In the genomic region with DNA sequence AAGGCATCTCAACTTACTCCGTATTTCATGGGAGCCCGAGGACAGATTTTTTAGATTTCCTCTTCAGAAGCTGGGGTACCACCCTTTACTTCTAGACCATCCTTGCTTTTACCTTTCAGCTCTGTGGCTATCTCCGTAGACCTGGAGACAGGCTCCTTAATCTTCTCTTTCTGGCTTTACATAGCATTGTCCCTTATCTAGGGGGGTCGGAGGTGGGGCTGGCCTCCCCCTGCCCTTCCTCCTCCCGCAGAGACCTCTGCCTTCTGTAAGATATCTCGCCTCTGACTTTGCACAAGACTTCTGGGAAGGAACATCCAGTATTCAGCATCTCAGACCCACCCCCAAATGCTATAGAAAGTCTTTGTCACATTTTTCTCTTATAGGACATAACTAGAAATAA, we compare ENCODE assay signal across 18 mouse cellular contexts.
"Had no signal": no experiment of that assay in that cellular context is flagged by ENCODE, and none has a peak within 500 bp of the region (broad histone marks: within the 10 kb centered on the region; RNA-seq: fewer than 3 reads in every experiment).

No protein-coding gene starts in this region.

- H3K9ac ChIP-seq: kidney, embryonic 15.5 days; limb, embryonic 12.5 days; limb, embryonic 15.5 days; lung, embryonic 15.5 days had no signal

- H3K4me3 ChIP-seq: kidney, embryonic 15.5 days; left cerebral cortex, adult 2 months; limb, embryonic 12.5 days; limb, embryonic 15.5 days; lung, embryonic 15.5 days; megakaryocyte, embryonic 14.5 days had no signal

- H3K9me3 ChIP-seq: kidney, embryonic 15.5 days; limb, embryonic 12.5 days; limb, embryonic 15.5 days; lung, embryonic 15.5 days; megakaryocyte, embryonic 14.5 days had no signal

- H3K27me3 ChIP-seq: kidney, embryonic 15.5 days; limb, embryonic 12.5 days; limb, embryonic 15.5 days; lung, embryonic 15.5 days; megakaryocyte, embryonic 14.5 days had no signal

- H3K27ac ChIP-seq: kidney, embryonic 15.5 days; left cerebral cortex, adult 2 months; limb, embryonic 12.5 days; limb, embryonic 15.5 days; lung, embryonic 15.5 days had no signal

- DNase-seq: kidney, adult 2 months; kidney, postnatal 10 days; kidney, postnatal 36 days; layer of hippocampus, postnatal 36 days; left cerebral cortex, postnatal 4 days; lung, adult 18-20 months; lung, postnatal 10 days; lung, postnatal 36 days; midbrain, embryonic 14.5 days; thymus, postnatal 36 days had no signal

- ATAC-seq: intestine, postnatal 0 days had no signal

- H3K4me2 ChIP-seq: kidney, embryonic 15.5 days; limb, embryonic 12.5 days; limb, embryonic 15.5 days; lung, embryonic 15.5 days; midbrain, embryonic 11.5 days had no signal
